Mouse (Mus musculus): ENCODE results near the gene Mri1. TPM values are rescaled to one million over a fixed set of nuclear protein-coding genes. Genes with fewer than 3 reads are reported as not detected.
A peak's percentile ranks its signal among the peaks of the same experiment; 100 is the strongest.

The Mri1 gene
- total and polyA plus RNA-seq, 2 experiments from 2014 or later: 28.8 to 39.4 TPM

GRCm38 (mm10) chr8:84235746-84236409 is 21.2 kb downstream of the Mri1 start:
- Histone ChIP-seq H3K4me3 (ENCODE audit: low read depth, low read length) (peak overlapping the region; percentile 88), H3K9me3 (ENCODE audit: low read length) (no peaks in the 10 kb centered on the region), H3K27me3 (ENCODE audit: insufficient read depth, low read length) (no peaks in the 10 kb centered on the region), H3K36me3 (ENCODE audit: insufficient read depth, low read length) (peaks cover 17% of the 10 kb centered on the region), H3K4me1 (ENCODE audit: insufficient read depth, low read length) (peaks cover 16% of the 10 kb centered on the region), H3K4me2 (ENCODE audit: low read depth, low read length, poor library complexity, severe bottlenecking) (peak overlapping the region; percentile 93), H3K9ac (replicated peaks; ENCODE audit: low read length, poor library complexity, severe bottlenecking) (peak overlapping the region; percentile 97), H3K27ac (ENCODE audit: low read depth, low read length) (peak overlapping the region; percentile 59; the same call in 1 of the 2 replicates)
- 24% methylated on average over 10 of the region's 10 CpGs for WGBS
- no peak for TF ChIP-seq CTCF (IDR thresholded peaks at IDR 0.05)
- no peak for ATAC-seq (ENCODE audit: low FRiP score)
- no peak for DNase-seq (ENCODE audit: low spot score)

- peaks cover 44% of the 10 kb centered on the region for H3K36me3 ChIP-seq (ENCODE audit: insufficient read depth, low read length)
- no peaks in the 10 kb centered on the region for H3K27me3 ChIP-seq (ENCODE audit: insufficient read depth, low read length)
- H3K27ac ChIP-seq (ENCODE audit: low read depth, low read length): no peak overlapping the region
- ATAC-seq (ENCODE audit: low FRiP score) (no peak), DNase-seq (ENCODE audit: low spot score) (no peak)
- no peaks in the 10 kb centered on the region for H3K9me3 ChIP-seq (ENCODE audit: low read length)
- no peak overlapping the region for H3K4me3 ChIP-seq (ENCODE audit: low read depth, low read length)
- WGBS: 88% methylated on average over 2 of the region's 2 CpGs
- H3K4me1 ChIP-seq (ENCODE audit: insufficient read depth, low read length): peaks cover 15% of the 10 kb centered on the region
- no peak for TF ChIP-seq CTCF (IDR thresholded peaks at IDR 0.05)
- H3K9ac ChIP-seq (replicated peaks; ENCODE audit: low read length, poor library complexity, severe bottlenecking): no peak overlapping the region
- no peak overlapping the region for H3K4me2 ChIP-seq (ENCODE audit: low read depth, low read length, poor library complexity, severe bottlenecking)
These were observed 24.1 kb downstream of the Mri1 start for GRCm38 (mm10) chr8:84233055-84233454.

GRCm38 (mm10) chr8:84230735-84231134 is 26.4 kb downstream of the Mri1 start:
- no peak overlapping the region for H3K4me3 ChIP-seq (ENCODE audit: low read depth, low read length)
- H3K27me3 ChIP-seq (ENCODE audit: insufficient read depth, low read length): no peaks in the 10 kb centered on the region
- H3K27ac ChIP-seq (ENCODE audit: low read depth, low read length): no peak overlapping the region
- ATAC-seq (ENCODE audit: low FRiP score): no peak
- peak; percentile 47 for TF ChIP-seq CTCF (IDR thresholded peaks at IDR 0.05)
- peaks cover 64% of the 10 kb centered on the region for H3K36me3 ChIP-seq (ENCODE audit: insufficient read depth, low read length)
- H3K9ac ChIP-seq (replicated peaks; ENCODE audit: low read length, poor library complexity, severe bottlenecking): no peak overlapping the region
- H3K9me3 ChIP-seq (ENCODE audit: low read length): no peaks in the 10 kb centered on the region
- 75% methylated on average over 17 of the region's 17 CpGs for WGBS
- no peak overlapping the region for H3K4me2 ChIP-seq (ENCODE audit: low read depth, low read length, poor library complexity, severe bottlenecking)
- DNase-seq (ENCODE audit: low spot score): no peak
- peaks cover 5% of the 10 kb centered on the region for H3K4me1 ChIP-seq (ENCODE audit: insufficient read depth, low read length)

GRCm38 (mm10) chr8:84223322-84224029 is 33.6 kb downstream of the Mri1 start:
- TF ChIP-seq CTCF (IDR thresholded peaks at IDR 0.05): no peak
- 83% methylated on average over 21 of the region's 21 CpGs for WGBS
- Histone ChIP-seq H3K27me3 (ENCODE audit: insufficient read depth, low read length) (no peaks in the 10 kb centered on the region), H3K27ac (ENCODE audit: low read depth, low read length) (no peak overlapping the region), H3K4me2 (ENCODE audit: low read depth, low read length, poor library complexity, severe bottlenecking) (no peak overlapping the region), H3K36me3 (ENCODE audit: insufficient read depth, low read length) (peaks cover 78% of the 10 kb centered on the region), H3K4me3 (ENCODE audit: low read depth, low read length) (no peak overlapping the region), H3K4me1 (ENCODE audit: insufficient read depth, low read length) (no peaks in the 10 kb centered on the region), H3K9ac (replicated peaks; ENCODE audit: low read length, poor library complexity, severe bottlenecking) (0 out of 2 replicates have a peak overlapping the region, but pooled peaks have one; percentile 8), H3K9me3 (ENCODE audit: low read length) (no peaks in the 10 kb centered on the region)
- ATAC-seq (ENCODE audit: low FRiP score): no peak
- DNase-seq (ENCODE audit: low spot score): no peak

GRCm38 (mm10) chr8:84222566-84223165 is 34.5 kb downstream of the Mri1 start:
- no peaks in the 10 kb centered on the region for H3K4me1 ChIP-seq (ENCODE audit: insufficient read depth, low read length)
- no peak overlapping the region for H3K9ac ChIP-seq (replicated peaks; ENCODE audit: low read length, poor library complexity, severe bottlenecking)
- WGBS: 96% methylated on average over 9 of the region's 9 CpGs
- H3K27ac ChIP-seq (ENCODE audit: low read depth, low read length): no peak overlapping the region
- peaks cover 80% of the 10 kb centered on the region for H3K36me3 ChIP-seq (ENCODE audit: insufficient read depth, low read length)
- no peaks in the 10 kb centered on the region for H3K27me3 ChIP-seq (ENCODE audit: insufficient read depth, low read length)
- ATAC-seq (ENCODE audit: low FRiP score) (no peak), DNase-seq (ENCODE audit: low spot score) (no peak)
- no peak overlapping the region for H3K4me3 ChIP-seq (ENCODE audit: low read depth, low read length)
- no peak for TF ChIP-seq CTCF (IDR thresholded peaks at IDR 0.05)
- no peak overlapping the region for H3K4me2 ChIP-seq (ENCODE audit: low read depth, low read length, poor library complexity, severe bottlenecking)
- H3K9me3 ChIP-seq (ENCODE audit: low read length): no peaks in the 10 kb centered on the region

GRCm38 (mm10) chr8:84220105-84220504 is 37.0 kb downstream of the Mri1 start:
- no peak for TF ChIP-seq CTCF (IDR thresholded peaks at IDR 0.05)
- 88% methylated on average over 7 of the region's 7 CpGs for WGBS
- H3K4me3 ChIP-seq (ENCODE audit: low read depth, low read length): no peak overlapping the region
- H3K4me1 ChIP-seq (ENCODE audit: insufficient read depth, low read length): no peaks in the 10 kb centered on the region
- H3K27me3 ChIP-seq (ENCODE audit: insufficient read depth, low read length): no peaks in the 10 kb centered on the region
- no peak overlapping the region for H3K4me2 ChIP-seq (ENCODE audit: low read depth, low read length, poor library complexity, severe bottlenecking)
- no peaks in the 10 kb centered on the region for H3K9me3 ChIP-seq (ENCODE audit: low read length)
- DNase-seq (ENCODE audit: low spot score) (no peak), ATAC-seq (ENCODE audit: low FRiP score) (no peak)
- H3K27ac ChIP-seq (ENCODE audit: low read depth, low read length): no peak overlapping the region
- H3K9ac ChIP-seq (replicated peaks; ENCODE audit: low read length, poor library complexity, severe bottlenecking): no peak overlapping the region
- peaks cover 81% of the 10 kb centered on the region for H3K36me3 ChIP-seq (ENCODE audit: insufficient read depth, low read length)
